8 mouse cellular contexts compared by ENCODE assay signal in the genomic region with DNA sequence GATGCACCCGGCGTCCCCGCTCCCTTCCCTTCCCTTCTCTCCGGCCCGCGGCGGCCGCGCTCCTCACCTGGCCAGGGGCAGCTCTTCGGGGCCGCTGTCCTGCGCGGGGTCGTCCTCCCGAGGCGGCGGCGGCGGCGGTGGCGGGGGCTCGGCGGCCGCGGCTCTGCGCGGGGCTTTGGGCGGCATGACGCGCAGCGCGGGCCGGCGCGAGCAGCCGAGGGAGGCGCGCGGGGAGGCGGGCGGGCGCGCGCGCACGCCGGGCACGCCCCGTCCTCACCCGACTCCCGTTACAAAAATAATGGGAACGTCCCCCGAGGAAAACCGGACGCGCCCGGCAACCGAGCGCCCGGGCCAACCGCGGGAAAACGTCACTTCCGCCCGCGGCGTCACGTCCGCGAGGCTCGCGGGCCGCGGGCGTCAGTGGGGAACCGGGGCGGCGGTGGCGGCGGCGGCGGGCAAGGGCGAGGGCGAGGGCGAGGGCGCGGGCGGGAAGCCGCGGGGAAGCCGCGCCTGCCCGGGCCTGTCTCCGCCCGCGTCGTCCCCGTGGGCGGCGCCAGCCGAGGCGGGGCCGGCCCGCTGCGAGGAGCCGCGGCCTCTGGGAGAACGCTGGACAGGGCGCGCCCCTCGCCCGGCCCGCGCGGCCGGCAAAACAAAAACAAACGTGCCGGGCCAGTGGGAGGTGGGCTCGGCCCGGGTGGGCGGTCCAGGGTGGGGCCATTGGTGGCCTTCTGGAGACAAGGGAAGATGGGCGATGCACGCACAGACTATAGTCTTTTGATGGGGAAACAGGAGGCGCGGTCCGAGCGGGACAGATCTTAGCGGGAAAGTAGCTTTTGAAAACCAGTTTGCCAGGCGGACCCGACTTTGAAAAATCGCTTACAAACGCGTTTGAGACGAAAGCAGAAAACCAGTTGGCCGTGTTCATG. TPM values are rescaled to one million over a fixed set of nuclear protein-coding genes. Genes with fewer than 3 reads are reported as not detected.
DNase-seq lines count a peak whose midpoint lies in the region; ATAC-seq and TF ChIP-seq lines count a peak whose summit lies in the region.

A gene (minus strand): TSS at position 367 of the 926 bp plus-strand sequence.

- H3K4me1 ChIP-seq in heart, embryonic 12.5 days (replicated peaks), result 0 out of 2 replicates have a peak, but pooled peaks cover 8% of the 10 kb centered on the region
- peaks cover 4% of the 10 kb centered on the region; the same call in 1 of the 2 replicates for H3K4me1 ChIP-seq in kidney, postnatal 0 days (replicated peaks; ENCODE audit: insufficient read depth, low read length)
- peaks cover 44% of the 10 kb centered on the region for H3K4me1 ChIP-seq in liver, embryonic 12.5 days

- DNase-seq in B cell, adult 2 months, result peak; percentile 79 to 84
- DNase-seq in brain, adult 2 months (ENCODE audit: low read depth, low spot score), result peak; percentile 91
- peak; percentile 84 for DNase-seq in kidney, postnatal 0 days (ENCODE audit: low spot score)
- DNase-seq in naive thymus-derived CD4-positive, alpha-beta T cell, adult 2 months (ENCODE audit: low read depth), result peak; percentile 84
- DNase-seq in splenic B cell, adult 2 months (ENCODE audit: low read depth, low spot score), result peak; percentile 82

- no peaks in the 10 kb centered on the region for H3K36me3 ChIP-seq in heart, embryonic 12.5 days
- H3K36me3 ChIP-seq in kidney, postnatal 0 days (ENCODE audit: insufficient read depth, low read length), result 0 out of 2 replicates have a peak, but pooled peaks cover 4% of the 10 kb centered on the region
- peaks cover 3% of the 10 kb centered on the region; the same call in 1 of the 2 replicates for H3K36me3 ChIP-seq in liver, embryonic 12.5 days
- H3K36me3 ChIP-seq in splenic B cell, adult 2 months (ENCODE audit: control insufficient read depth, insufficient read depth, low read length, poor library complexity, severe bottlenecking), result no peaks in the 10 kb centered on the region

- no peaks in the 10 kb centered on the region for H3K27me3 ChIP-seq in heart, embryonic 12.5 days (replicated peaks)
- no peaks in the 10 kb centered on the region for H3K27me3 ChIP-seq in kidney, postnatal 0 days (ENCODE audit: insufficient read depth, low read length)
- H3K27me3 ChIP-seq in liver, embryonic 12.5 days (replicated peaks), result no peaks in the 10 kb centered on the region
- no peaks in the 10 kb centered on the region for H3K27me3 ChIP-seq in splenic B cell, adult 2 months (ENCODE audit: control insufficient read depth, insufficient read depth, low read length, poor library complexity, severe bottlenecking)

- no peaks in the 10 kb centered on the region for H3K9me3 ChIP-seq in heart, embryonic 12.5 days (replicated peaks)
- H3K9me3 ChIP-seq in kidney, postnatal 0 days (replicated peaks; ENCODE audit: low read length), result no peaks in the 10 kb centered on the region
- H3K9me3 ChIP-seq in liver, embryonic 12.5 days (replicated peaks), result no peaks in the 10 kb centered on the region

- no peak for TF ChIP-seq CTCF in kidney, postnatal 0 days (IDR thresholded peaks at IDR 0.05; ENCODE audit: low read depth)

- H3K9ac ChIP-seq in heart, embryonic 12.5 days, result peak within 1 kb of the TSS; percentile 92
- H3K9ac ChIP-seq in kidney, postnatal 0 days (ENCODE audit: low read depth, low read length), result peak within 1 kb of the TSS; percentile 90
- peak within 1 kb of the TSS; percentile 98 for H3K9ac ChIP-seq in liver, embryonic 12.5 days

- peak; percentile 73 for ATAC-seq in erythroblast, adult 5-6 weeks (replicated peaks; ENCODE audit: low FRiP score, poor library complexity, severe bottlenecking)
- ATAC-seq in heart, embryonic 12.5 days (ENCODE audit: insufficient number of reproducible peaks, low FRiP score), result peak; percentile 94
- ATAC-seq in kidney, postnatal 0 days (replicated peaks; ENCODE audit: low FRiP score, low read depth), result peak; percentile 90
- peak; percentile 91 for ATAC-seq in liver, embryonic 12.5 days

- peak within 1 kb of the TSS; percentile 96 for H3K4me3 ChIP-seq in heart, embryonic 12.5 days
- H3K4me3 ChIP-seq in kidney, postnatal 0 days (replicated peaks; ENCODE audit: low read depth, low read length), result peak within 1 kb of the TSS; percentile 98
- peak within 1 kb of the TSS; percentile 95 for H3K4me3 ChIP-seq in liver, embryonic 12.5 days

- H3K4me2 ChIP-seq in heart, embryonic 12.5 days, result peak within 1 kb of the TSS; percentile 76
- peak within 1 kb of the TSS; percentile 89 for H3K4me2 ChIP-seq in kidney, postnatal 0 days (ENCODE audit: low read length)
- H3K4me2 ChIP-seq in liver, embryonic 12.5 days, result peak within 1 kb of the TSS; percentile 76

- WGBS in heart, embryonic 12.5 days, result 3% methylated on average over 109 of the region's 135 CpGs
- under 1% methylated on average over 107 of the region's 135 CpGs for WGBS in kidney, postnatal 0 days
- under 1% methylated on average over 108 of the region's 135 CpGs for WGBS in liver, embryonic 12.5 days (ENCODE audit: insufficient replicate concordance)

- peak within 1 kb of the TSS; percentile 89 for H3K27ac ChIP-seq in heart, embryonic 12.5 days (ENCODE audit: poor library complexity, severe bottlenecking)
- peak within 1 kb of the TSS; percentile 90 for H3K27ac ChIP-seq in kidney, postnatal 0 days
- H3K27ac ChIP-seq in liver, embryonic 12.5 days, result peak within 1 kb of the TSS; percentile 98

RNA-seq across cellular contexts. Expression of the gene that starts here (rescaled TPM):
- total RNA-seq in erythroblast, adult 5-6 weeks (2015; ENCODE audit: low replicate concordance), result 223 and 234 TPM in 2 replicates
- total RNA-seq in erythroblast, adult 5-6 weeks (2017; ENCODE audit: low replicate concordance), result 215 and 334 TPM in 2 replicates
- 13.5 and 18.1 TPM in 2 replicates for polyA plus RNA-seq in heart, embryonic 12.5 days (2016; fragmentation: Nextera tagmentation; extraction: Ambion mirVana)
- polyA plus RNA-seq in kidney, postnatal 0 days (2015; fragmentation: Nextera tagmentation; extraction: Ambion mirVana), result 21.9 and 26.6 TPM in 2 replicates
- 30.1 and 33.3 TPM in 2 replicates for polyA plus RNA-seq in liver, embryonic 12.5 days (2016; fragmentation: Nextera tagmentation; extraction: Ambion mirVana)

Comparison
In these comparisons a context has a peak if more than half of its experiments do, and no peak if none do; other contexts are left out.
1. Peak in every context shown above with its lines: DNase-seq, ATAC-seq, H3K4me3 ChIP-seq and H3K27ac ChIP-seq.